Mouse (Mus musculus) neural tube, embryonic 11.5 days (tissue): ENCODE data around the gene Knop1. TPM values are rescaled to one million over a fixed set of nuclear protein-coding genes. Genes with fewer than 3 reads are reported as not detected.

Source experiments
- ATAC-seq: fragments of 200-750 bp; cut with Nextera tagmentation; 2 replicates; pipeline ENCODE4 v1.8.0; 2017; ENCODE audit warnings: moderate number of reproducible peaks, mild to moderate bottlenecking, moderate TSS enrichment, moderate library complexity; ENCODE audit not compliant: insufficient read depth, low FRiP score, low TSS enrichment
- DNase-seq: peaks from one replicate; pipeline ENCODE4 v3.0.0-alpha.2; 2015; ENCODE audit warnings: low spot score
- H3K27ac ChIP-seq: fragments of 300-500 bp; sonication (generic); 2 replicates; pipeline ENCODE4 v1.5.1; 2014; ENCODE audit warnings: low read depth, mild to moderate bottlenecking, low read length
- H3K27me3 ChIP-seq: fragments of 300-500 bp; sonication (generic); 2 replicates; pipeline ENCODE4 v1.6.1; 2014; ENCODE audit warnings: mild to moderate bottlenecking, low read length, mixed read lengths; ENCODE audit not compliant: control insufficient read depth, insufficient read depth
- H3K36me3 ChIP-seq: fragments of 300-500 bp; sonication (generic); 2 replicates; pipeline ENCODE4 v1.6.1; 2014; ENCODE audit warnings: mild to moderate bottlenecking, low read length, moderate library complexity, mixed read lengths; ENCODE audit not compliant: control insufficient read depth, insufficient read depth
- H3K4me1 ChIP-seq: fragments of 300-500 bp; sonication (generic); 2 replicates; pipeline ENCODE4 v1.6.1; 2014; ENCODE audit warnings: low read length, mixed read lengths; ENCODE audit not compliant: control insufficient read depth, insufficient read depth
- H3K4me2 ChIP-seq: fragments of 300-500 bp; sonication (generic); 2 replicates; pipeline ENCODE4 v1.6.1; 2014; ENCODE audit warnings: low read depth, mild to moderate bottlenecking, moderate library complexity
- H3K4me3 ChIP-seq: fragments of 300-500 bp; sonication (generic); 2 replicates; pipeline ENCODE4 v1.5.1; 2014; ENCODE audit warnings: low read depth, low read length
- H3K9ac ChIP-seq: fragments of 300-500 bp; sonication (generic); 2 replicates; pipeline ENCODE4 v1.6.1; 2014; ENCODE audit warnings: mild to moderate bottlenecking, low read length
- H3K9me3 ChIP-seq: fragments of 300-500 bp; sonication (generic); 2 replicates; pipeline ENCODE4 v1.6.1; 2016; ENCODE audit warnings: low read length; ENCODE audit not compliant: control insufficient read depth
- WGBS: fragments of 180-500 bp; shearing (Covaris S2); extraction: QIAGEN DNeasy Blood & Tissue Kit; methylation state at CpG from one replicate; pipeline ENCODE4 v1.1.7; 2014; 5-methylcytosine and 5-hydroxymethylcytosine counted together
- polyA plus RNA-seq: library from polyadenylated mRNA; unstranded; fragments of >200 nt; fragmentation: Nextera tagmentation; extraction: Ambion mirVana; gene quantifications from 2 replicates; pipeline ENCODE4 v1.2.1, GENCODE M21; 2014

Knop1 gene
- polyA plus RNA-seq, 1 experiment from 2014 or later: 131 TPM

DNA sequence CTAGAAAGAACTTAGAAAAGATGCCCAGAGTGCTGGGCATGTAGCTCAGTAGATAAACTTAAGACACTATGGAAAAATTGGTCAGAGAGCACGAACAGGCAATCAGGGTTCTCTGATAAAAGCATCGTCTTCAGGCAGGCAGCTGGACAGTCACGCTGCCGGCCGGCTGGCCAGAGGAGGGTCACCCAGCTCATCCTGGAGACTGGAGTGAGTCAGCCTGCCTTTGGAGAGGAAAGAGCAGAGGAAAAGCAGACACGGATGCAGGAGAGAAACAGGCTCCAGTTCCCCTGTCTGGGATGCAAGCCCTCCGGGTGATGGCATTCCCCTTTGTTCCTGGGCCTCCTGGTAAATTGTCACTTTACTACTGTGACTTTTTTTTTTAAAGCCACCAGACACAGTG lies 58.5 kb downstream of the Knop1 start:
- no peak overlapping the region for H3K27ac ChIP-seq
- WGBS: 84% methylated on average over 7 of the region's 7 CpGs
- no peak for DNase-seq
- H3K9me3 ChIP-seq: no peaks in the 10 kb centered on the region
- no peak overlapping the region for H3K9ac ChIP-seq
- no peak for ATAC-seq
- H3K4me2 ChIP-seq: no peak overlapping the region
- no peaks in the 10 kb centered on the region for H3K4me1 ChIP-seq
- H3K4me3 ChIP-seq: no peak overlapping the region
- no peaks in the 10 kb centered on the region for H3K27me3 ChIP-seq
- H3K36me3 ChIP-seq: peaks cover 6% of the 10 kb centered on the region

DNA sequence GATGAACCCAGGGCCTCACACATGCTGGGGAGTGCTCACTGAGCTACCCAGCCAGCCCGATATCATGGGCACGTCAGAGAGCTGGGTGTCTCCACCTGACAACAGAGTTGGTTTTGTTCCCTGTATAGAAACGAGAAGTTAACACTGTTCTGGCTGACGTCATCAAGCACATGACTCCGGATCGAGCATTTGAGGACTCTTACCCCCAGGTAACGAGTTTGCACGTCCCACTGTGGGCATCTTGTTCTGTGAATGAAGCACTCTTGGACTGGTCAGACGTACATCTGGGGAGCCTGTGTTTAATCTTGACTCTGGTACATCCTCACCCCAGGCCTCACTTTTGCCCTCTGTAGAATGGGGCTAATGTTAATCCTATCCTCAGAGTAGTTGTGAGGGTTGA lies 59.2 kb downstream of the Knop1 start:
- no peaks in the 10 kb centered on the region for H3K4me1 ChIP-seq
- no peak overlapping the region for H3K27ac ChIP-seq
- no peak for DNase-seq
- H3K27me3 ChIP-seq: no peaks in the 10 kb centered on the region
- no peak overlapping the region for H3K4me3 ChIP-seq
- no peak overlapping the region for H3K9ac ChIP-seq
- H3K4me2 ChIP-seq: no peak overlapping the region
- no peaks in the 10 kb centered on the region for H3K9me3 ChIP-seq
- ATAC-seq: no peak
- WGBS: 90% methylated on average over 9 of the region's 9 CpGs
- H3K36me3 ChIP-seq: peaks cover 4% of the 10 kb centered on the region

GRCm38 (mm10) chr7:118795779-118796178 lies 60.3 kb downstream of the Knop1 start:
- H3K36me3 ChIP-seq: 0 out of 2 replicates have a peak, but pooled peaks cover 2% of the 10 kb centered on the region
- H3K9me3 ChIP-seq: no peaks in the 10 kb centered on the region
- H3K4me3 ChIP-seq: no peak overlapping the region
- H3K4me1 ChIP-seq: no peaks in the 10 kb centered on the region
- no peaks in the 10 kb centered on the region for H3K27me3 ChIP-seq
- WGBS: 92% methylated on average over 8 of the region's 8 CpGs
- DNase-seq: no peak
- H3K4me2 ChIP-seq: no peak overlapping the region
- H3K9ac ChIP-seq: no peak overlapping the region
- ATAC-seq: no peak
- no peak overlapping the region for H3K27ac ChIP-seq

DNA sequence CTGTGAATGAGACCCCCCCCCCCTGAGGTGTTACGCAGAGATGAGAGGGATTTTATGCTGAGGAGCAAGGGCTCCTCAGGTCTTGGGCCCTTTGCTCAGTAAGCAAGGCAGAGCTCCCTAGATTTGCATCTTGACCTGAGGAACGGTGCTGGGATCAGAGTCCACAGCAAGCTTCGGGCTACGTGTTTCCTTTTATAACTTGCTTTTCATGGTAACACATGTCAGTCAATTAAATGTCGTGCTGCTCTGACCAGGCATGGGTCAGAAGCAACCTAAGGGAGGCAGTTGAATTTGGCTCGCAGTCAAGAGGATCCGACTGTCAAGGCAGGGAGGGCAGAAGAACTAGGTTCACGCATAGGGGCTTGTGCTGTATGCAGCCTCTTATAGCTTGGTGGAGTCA lies 62.2 kb downstream of the Knop1 start:
- H3K4me1 ChIP-seq: no peaks in the 10 kb centered on the region
- no peak overlapping the region for H3K4me3 ChIP-seq
- 87% methylated on average over 8 of the region's 8 CpGs for WGBS
- H3K9ac ChIP-seq: no peak overlapping the region
- no peak for DNase-seq
- no peak for ATAC-seq
- H3K4me2 ChIP-seq: no peak overlapping the region
- no peaks in the 10 kb centered on the region for H3K9me3 ChIP-seq
- no peaks in the 10 kb centered on the region for H3K27me3 ChIP-seq
- H3K27ac ChIP-seq: no peak overlapping the region
- 0 out of 2 replicates have a peak, but pooled peaks cover 2% of the 10 kb centered on the region for H3K36me3 ChIP-seq

Other genes starting within 250 kb of the Knop1 start
- gene Gde1, start 150.5 kb downstream of the Knop1 start, polyA plus RNA-seq: 109 and 114 TPM in 2 replicates
- gene Ccp110, start 143.7 kb downstream of the Knop1 start, polyA plus RNA-seq: 20.7 and 22.1 TPM in 2 replicates
- gene Vps35l, start 116.0 kb downstream of the Knop1 start, polyA plus RNA-seq: 77.7 and 80.5 TPM in 2 replicates
- gene Iqck, start 502 bp downstream of the Knop1 start, polyA plus RNA-seq: 2.9 and 3.2 TPM in 2 replicates
- gene Gprc5b, start 139.0 kb upstream of the Knop1 start, polyA plus RNA-seq: 17.8 and 19.6 TPM in 2 replicates